Mouse (Mus musculus): ENCODE results near the gene Rab30. TPM values are rescaled to one million over a fixed set of nuclear protein-coding genes. Genes with fewer than 3 reads are reported as not detected.
A peak's percentile ranks its signal among the peaks of the same experiment; 100 is the strongest.
"Not testable (repeated sequence)": the region's sequence is repeated elsewhere in the genome, so short reads cannot be mapped to it uniquely, and the experiment has no call there.

The Rab30 gene
- polyA plus RNA-seq, 1 experiment from 2014 or later: 6.2 TPM

DNA sequence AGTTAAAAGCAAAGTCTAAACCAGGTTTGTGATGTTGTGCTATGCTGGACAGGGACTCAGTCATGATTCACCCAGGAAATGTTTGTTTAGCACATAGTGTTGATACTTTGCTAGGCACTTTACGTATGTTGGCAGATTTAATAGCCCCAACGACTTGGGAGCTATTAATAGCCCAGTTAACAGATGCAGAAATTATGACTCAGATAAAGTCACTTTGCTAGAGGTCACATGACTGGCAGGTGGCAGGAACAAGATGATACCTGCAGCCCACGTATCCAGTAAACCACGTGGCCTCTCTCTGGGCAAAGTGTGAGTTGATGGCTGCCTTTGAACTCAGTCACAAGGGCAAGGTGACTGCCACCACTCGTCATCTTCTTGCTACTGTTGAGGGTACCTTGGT is 16.7 kb downstream of the Rab30 start:
- WGBS (ENCODE audit: insufficient replicate concordance): 57% methylated on average over 5 of the region's 5 CpGs
- H3K9ac ChIP-seq: no peak overlapping the region

DNA sequence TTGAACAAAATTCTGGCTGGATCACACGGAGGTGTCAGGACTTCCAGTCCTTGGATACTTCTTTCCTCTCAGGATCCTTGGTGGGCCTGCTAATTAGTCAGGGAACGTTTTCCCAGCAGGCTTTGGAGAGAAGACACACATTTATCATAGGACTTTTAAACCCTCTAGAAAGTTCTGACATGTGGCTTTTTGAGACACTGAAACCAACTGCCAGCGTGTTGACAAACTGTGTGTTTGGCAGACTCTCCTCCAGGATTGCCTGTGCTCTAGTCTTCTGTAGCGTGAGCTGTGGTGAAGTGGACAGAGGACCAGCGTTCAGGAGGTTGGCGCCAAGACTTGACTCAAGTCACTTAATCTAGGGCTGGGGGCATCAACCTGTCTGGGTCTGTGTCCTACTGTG is 19.2 kb downstream of the Rab30 start:
- no peak for ATAC-seq
- H3K4me1 ChIP-seq: no peaks in the 10 kb centered on the region
- H3K4me3 ChIP-seq: no peak overlapping the region
- H3K9me3 ChIP-seq (replicated peaks): no peaks in the 10 kb centered on the region
- H3K27ac ChIP-seq: no peak overlapping the region
- no peaks in the 10 kb centered on the region for H3K27me3 ChIP-seq (replicated peaks)
- no peak overlapping the region for H3K4me2 ChIP-seq
- no peak overlapping the region for H3K9ac ChIP-seq
- H3K36me3 ChIP-seq: no peaks in the 10 kb centered on the region
- 77% methylated on average over 6 of the region's 6 CpGs for WGBS (ENCODE audit: insufficient replicate concordance)

More for the DNA sequence above, 16.7 kb downstream of the Rab30 start:
- Histone ChIP-seq H3K36me3 (no peaks in the 10 kb centered on the region), H3K4me3 (no peak overlapping the region), H3K4me2 (no peak overlapping the region), H3K27ac (no peak overlapping the region), H3K27me3 (replicated peaks) (no peaks in the 10 kb centered on the region), H3K4me1 (no peaks in the 10 kb centered on the region), H3K9me3 (replicated peaks) (no peaks in the 10 kb centered on the region)
- ATAC-seq: no peak

DNA sequence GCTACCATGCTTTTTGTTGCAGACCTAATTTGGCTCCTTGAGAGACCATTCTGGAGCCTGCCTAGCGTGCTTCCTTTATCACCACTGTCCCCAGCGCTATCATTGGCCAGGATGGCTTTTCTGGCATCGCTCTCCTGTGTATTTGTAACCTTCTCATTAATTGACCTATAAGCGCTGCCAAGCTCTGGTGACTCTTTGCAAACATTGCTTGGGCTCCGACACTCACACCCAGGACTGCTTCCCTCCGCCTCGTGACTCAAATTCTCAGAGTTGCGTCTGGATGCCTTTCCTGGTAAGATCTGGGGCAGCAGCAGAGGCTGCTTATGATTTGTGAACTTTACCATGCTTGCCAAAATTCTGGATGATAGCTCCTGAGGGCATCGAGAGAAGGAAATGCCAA is 19.8 kb downstream of the Rab30 start:
- WGBS (ENCODE audit: insufficient replicate concordance): 75% methylated on average over 9 of the region's 9 CpGs

DNA sequence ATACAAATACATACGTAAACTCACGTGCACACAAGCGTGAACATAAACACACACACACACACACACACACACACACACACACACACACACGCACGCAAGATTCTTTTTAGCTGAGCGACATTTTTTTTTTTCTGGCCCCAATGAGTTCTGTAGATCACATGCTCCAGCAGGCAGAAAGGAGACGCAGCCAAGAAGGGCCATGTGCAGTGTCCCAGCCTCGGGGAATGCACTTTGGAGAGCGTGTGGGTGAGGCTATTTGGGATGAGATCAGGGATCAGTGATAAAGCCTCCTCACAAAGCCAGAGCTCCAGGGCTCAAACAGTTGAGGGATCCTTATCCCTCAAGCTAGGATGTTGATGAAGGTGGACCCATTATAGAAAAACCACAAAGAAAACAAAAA is 24.0 kb downstream of the Rab30 start:
- Histone ChIP-seq H3K4me1 (peaks cover 6% of the 10 kb centered on the region; the same call in 1 of the 2 replicates), H3K9me3 (replicated peaks) (no peaks in the 10 kb centered on the region), H3K27ac (no peak overlapping the region), H3K27me3 (replicated peaks) (no peaks in the 10 kb centered on the region), H3K9ac (no peak overlapping the region), H3K4me2 (no peak overlapping the region), H3K36me3 (no peaks in the 10 kb centered on the region), H3K4me3 (no peak overlapping the region)
- 76% methylated on average over 9 of the region's 9 CpGs for WGBS (ENCODE audit: insufficient replicate concordance)
- ATAC-seq: no peak

More for the DNA sequence above, 19.8 kb downstream of the Rab30 start:
- H3K4me3 ChIP-seq: no peak overlapping the region
- H3K27ac ChIP-seq: no peak overlapping the region
- no peak overlapping the region for H3K9ac ChIP-seq
- no peak overlapping the region for H3K4me2 ChIP-seq
- H3K4me1 ChIP-seq: no peaks in the 10 kb centered on the region
- no peak for ATAC-seq
- H3K27me3 ChIP-seq (replicated peaks): no peaks in the 10 kb centered on the region
- H3K36me3 ChIP-seq: no peaks in the 10 kb centered on the region
- no peaks in the 10 kb centered on the region for H3K9me3 ChIP-seq (replicated peaks)

DNA sequence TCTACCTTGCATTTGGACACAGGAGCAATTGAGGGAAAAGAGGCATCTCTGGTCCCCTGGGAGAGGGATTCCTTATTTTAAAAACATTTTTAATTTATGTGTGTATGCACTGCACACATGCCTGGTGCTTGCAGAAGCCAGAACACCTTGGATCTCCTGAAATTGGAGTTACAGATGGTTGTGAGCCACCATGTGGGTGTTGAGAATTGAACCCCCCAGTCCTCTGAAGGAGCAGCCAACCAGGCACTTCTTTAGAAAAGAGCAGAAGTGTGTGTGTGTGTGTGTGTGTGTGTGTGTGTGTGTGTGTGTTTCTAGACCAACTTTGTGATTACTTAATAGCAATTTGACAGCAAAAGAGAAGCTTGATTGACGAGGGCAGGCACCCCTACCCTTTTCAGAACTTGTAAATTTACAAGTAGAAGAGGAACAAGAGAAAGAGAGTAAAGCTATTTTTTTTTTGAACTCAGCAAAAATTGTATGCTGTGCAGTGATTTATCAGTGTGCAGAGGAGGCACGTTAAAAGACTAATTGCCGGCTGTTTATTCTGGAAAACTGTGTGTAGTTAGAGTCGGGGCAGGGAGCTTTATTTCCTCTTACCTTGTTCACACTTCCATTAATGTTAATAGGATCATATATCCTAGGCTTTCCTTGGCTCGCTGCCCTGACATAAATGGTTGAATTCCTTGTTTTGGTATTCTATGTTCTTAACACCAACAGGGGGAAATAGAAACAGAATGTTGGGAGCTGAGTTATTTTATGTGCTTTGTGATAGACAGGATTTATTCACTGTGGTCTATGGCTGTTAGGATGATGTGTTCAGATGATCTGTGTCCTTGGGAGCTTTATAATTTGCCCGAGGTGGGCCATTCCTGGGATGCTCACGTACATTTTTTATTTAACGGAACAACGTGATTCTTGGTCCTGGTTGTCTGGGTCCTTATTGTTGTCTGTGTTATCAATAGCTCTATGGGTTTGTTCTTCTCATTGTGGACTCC is 25.0 kb downstream of the Rab30 start:
- WGBS (ENCODE audit: insufficient replicate concordance): 70% methylated on average over 9 of the region's 9 CpGs
- peaks cover 6% of the 10 kb centered on the region; the same call in 1 of the 2 replicates for H3K4me1 ChIP-seq
- no peaks in the 10 kb centered on the region for H3K9me3 ChIP-seq (replicated peaks)
- H3K36me3 ChIP-seq: no peaks in the 10 kb centered on the region
- no peak overlapping the region for H3K4me2 ChIP-seq
- H3K4me3 ChIP-seq: no peak overlapping the region
- H3K27ac ChIP-seq: no peak overlapping the region
- no peak overlapping the region for H3K9ac ChIP-seq
- no peaks in the 10 kb centered on the region for H3K27me3 ChIP-seq (replicated peaks)
- no peak for ATAC-seq

DNA sequence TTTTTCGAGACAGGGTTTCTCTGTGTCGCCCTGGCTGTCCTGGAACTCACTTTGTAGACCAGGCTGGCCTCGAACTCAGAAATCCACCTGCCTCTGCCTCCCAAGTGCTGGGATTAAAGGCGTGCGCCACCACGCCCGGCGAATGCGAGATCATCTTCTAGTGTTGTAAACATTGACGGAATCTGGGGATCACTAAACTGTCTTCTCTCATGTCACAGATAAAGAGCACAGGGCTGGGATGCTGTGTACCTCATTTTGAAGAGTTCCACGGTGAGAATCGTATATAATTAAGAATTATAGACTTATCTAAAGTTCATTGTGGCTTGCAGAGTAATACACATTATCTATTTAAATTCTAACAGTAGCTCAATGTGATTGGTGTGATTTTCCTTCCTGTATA is 26.7 kb downstream of the Rab30 start:
- not testable (repeated sequence) for H3K9me3 ChIP-seq (replicated peaks); H3K4me2 ChIP-seq; ATAC-seq; H3K36me3 ChIP-seq; H3K4me3 ChIP-seq; H3K9ac ChIP-seq; H3K27ac ChIP-seq; H3K27me3 ChIP-seq (replicated peaks); H3K4me1 ChIP-seq
- 77% methylated on average over 12 of the region's 12 CpGs for WGBS (ENCODE audit: insufficient replicate concordance)

DNA sequence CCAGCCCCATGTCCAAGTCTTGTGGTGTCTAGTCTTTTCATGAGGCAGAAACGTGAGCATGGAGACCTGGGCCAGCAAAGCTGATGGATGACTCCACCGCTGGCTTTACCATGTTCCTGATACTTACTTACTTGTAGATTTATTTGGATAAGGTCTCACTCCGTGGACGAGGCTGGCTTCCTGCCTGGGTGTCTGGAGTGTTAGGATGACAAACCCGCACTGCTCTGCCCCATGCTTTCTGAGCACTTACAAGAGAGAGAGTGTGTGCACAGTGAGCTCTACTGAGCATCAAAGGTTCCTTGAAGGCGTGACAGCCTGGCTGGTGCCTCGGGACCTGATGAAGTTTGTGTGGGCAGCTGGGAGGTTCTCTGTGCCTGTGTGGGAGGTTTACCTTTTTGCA is 27.5 kb downstream of the Rab30 start:
- Histone ChIP-seq H3K27me3 (replicated peaks) (no peaks in the 10 kb centered on the region), H3K9me3 (replicated peaks) (no peaks in the 10 kb centered on the region), H3K9ac (no peak overlapping the region), H3K4me1 (peaks cover 6% of the 10 kb centered on the region; the same call in 1 of the 2 replicates), H3K27ac (no peak overlapping the region), H3K4me3 (no peak overlapping the region), H3K36me3 (no peaks in the 10 kb centered on the region), H3K4me2 (no peak overlapping the region)
- no peak for ATAC-seq
- WGBS (ENCODE audit: insufficient replicate concordance): 60% methylated on average over 7 of the region's 7 CpGs

DNA sequence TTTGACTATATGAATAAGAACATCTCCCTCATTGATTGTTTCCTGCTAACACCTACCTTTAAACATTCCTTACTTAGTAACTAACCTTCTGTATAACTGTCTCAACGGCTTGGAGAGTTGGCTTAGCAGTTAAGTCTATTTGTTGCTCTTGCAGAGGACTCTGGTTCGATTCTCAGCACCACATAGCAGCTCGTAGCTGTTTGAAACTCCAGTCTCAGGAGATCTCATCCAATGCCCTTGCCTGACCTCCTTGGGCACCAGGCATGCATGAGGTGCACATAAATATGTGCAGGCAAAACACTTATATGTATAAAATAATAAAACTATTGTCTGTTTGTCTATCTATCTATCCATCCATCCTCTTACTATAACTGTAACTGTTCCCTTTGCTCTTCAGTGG is 31.6 kb downstream of the Rab30 start:
- 70% methylated on average over 3 of the region's 3 CpGs for WGBS (ENCODE audit: insufficient replicate concordance)
- H3K27me3 ChIP-seq (replicated peaks): no peaks in the 10 kb centered on the region
- H3K4me2 ChIP-seq: no peak overlapping the region
- H3K4me1 ChIP-seq: peaks cover 11% of the 10 kb centered on the region; the same call in 1 of the 2 replicates
- H3K36me3 ChIP-seq: no peaks in the 10 kb centered on the region
- no peaks in the 10 kb centered on the region for H3K9me3 ChIP-seq (replicated peaks)
- ATAC-seq: no peak
- no peak overlapping the region for H3K4me3 ChIP-seq
- no peak overlapping the region for H3K9ac ChIP-seq
- no peak overlapping the region for H3K27ac ChIP-seq

DNA sequence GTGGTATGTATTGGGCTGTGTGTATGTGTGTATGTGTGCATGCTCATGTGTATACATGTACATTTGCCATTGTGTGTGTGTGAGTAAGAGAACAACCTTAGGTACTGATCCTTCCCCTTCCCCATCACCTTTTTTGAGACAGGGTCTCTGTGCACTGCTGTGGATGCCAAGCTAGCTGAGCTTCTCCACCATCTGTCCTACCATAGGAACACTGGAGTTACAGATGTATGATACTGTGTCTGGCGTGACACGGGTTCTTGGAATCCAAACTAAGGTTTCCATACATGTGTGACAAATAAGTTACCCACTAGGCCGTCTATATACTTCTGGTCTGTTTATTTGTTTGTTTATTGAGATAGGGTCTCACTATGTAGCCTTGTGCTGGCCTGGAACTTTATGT is 32.2 kb downstream of the Rab30 start:
- no peak overlapping the region for H3K4me3 ChIP-seq
- 82% methylated on average over 3 of the region's 3 CpGs for WGBS (ENCODE audit: insufficient replicate concordance)
- no peaks in the 10 kb centered on the region for H3K27me3 ChIP-seq (replicated peaks)
- ATAC-seq: no peak
- peaks cover 9% of the 10 kb centered on the region; the same call in 1 of the 2 replicates for H3K4me1 ChIP-seq
- no peaks in the 10 kb centered on the region for H3K9me3 ChIP-seq (replicated peaks)
- no peak overlapping the region for H3K27ac ChIP-seq
- no peaks in the 10 kb centered on the region for H3K36me3 ChIP-seq
- no peak overlapping the region for H3K4me2 ChIP-seq
- no peak overlapping the region for H3K9ac ChIP-seq

DNA sequence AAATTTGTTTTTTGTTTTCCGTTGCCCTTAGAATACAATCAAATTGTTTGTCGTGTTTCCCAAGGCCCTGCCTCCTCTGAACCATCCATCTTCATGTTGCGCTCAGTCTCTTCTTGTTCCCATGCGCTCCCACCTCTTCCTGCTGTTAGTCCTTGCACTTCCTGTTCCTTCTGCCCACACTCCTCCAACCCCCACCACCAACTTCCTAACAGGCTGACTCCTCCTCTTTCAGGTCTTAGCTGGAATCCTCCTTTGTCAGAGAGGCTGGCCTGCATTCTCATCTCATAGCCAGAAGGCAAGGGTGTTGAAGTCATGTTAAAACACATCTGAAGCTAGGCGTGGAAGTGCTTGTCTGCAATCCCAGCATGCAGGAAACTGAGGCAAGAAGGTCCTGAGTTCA is 33.3 kb downstream of the Rab30 start:
- 59% methylated on average over 5 of the region's 5 CpGs for WGBS (ENCODE audit: insufficient replicate concordance)
- Histone ChIP-seq H3K27me3 (replicated peaks) (no peaks in the 10 kb centered on the region), H3K9ac (no peak overlapping the region), H3K9me3 (replicated peaks) (no peaks in the 10 kb centered on the region), H3K4me2 (no peak overlapping the region), H3K36me3 (no peaks in the 10 kb centered on the region), H3K4me1 (0 out of 2 replicates have a peak, but pooled peaks cover 5% of the 10 kb centered on the region), H3K4me3 (no peak overlapping the region), H3K27ac (no peak overlapping the region)
- no peak for ATAC-seq

DNA sequence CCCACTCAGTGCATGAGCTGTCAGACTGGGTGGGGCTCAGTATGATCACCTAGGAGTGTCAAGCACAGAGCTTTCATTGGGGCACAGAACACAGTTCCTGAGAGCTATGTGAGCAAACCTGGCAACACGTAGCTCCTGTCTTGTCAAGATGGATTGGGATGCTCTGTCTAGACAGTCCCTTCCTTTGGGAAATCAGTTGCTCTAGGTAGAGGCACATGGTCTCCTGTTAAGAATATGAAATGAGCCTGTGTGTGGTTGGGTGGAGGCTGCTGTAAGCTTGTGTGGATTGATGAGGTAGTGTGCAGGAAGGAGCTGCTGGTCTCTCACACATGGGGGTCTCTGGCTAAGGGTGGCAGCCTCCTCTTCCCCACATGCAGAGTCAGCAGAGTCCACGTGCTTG is 34.3 kb downstream of the Rab30 start:
- no peaks in the 10 kb centered on the region for H3K27me3 ChIP-seq (replicated peaks)
- WGBS (ENCODE audit: insufficient replicate concordance): 29% methylated on average over 2 of the region's 2 CpGs
- no peak overlapping the region for H3K27ac ChIP-seq

DNA sequence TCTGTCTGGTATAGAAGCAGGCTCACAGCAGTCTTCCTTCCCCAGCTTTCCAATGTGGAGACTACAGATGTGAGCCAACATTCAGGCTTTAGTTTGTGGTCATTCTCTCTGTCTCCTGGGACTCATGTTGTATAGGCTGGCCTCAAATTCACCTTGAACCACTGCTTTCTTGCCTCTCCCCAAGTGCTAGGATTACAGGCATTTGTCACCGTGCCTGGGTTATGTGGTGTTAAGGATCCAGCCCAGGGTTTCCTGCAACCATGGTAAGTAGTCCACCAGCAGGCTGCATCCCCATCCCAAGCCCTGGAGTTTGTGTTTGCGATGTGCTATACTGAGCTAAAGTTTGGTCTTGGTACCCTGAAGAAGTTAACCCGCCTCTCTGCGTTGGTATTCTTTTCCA is 35.2 kb downstream of the Rab30 start:
- no peak for ATAC-seq
- Histone ChIP-seq H3K4me1 (0 out of 2 replicates have a peak, but pooled peaks cover 5% of the 10 kb centered on the region), H3K9ac (no peak overlapping the region), H3K4me2 (no peak overlapping the region), H3K27me3 (replicated peaks) (no peaks in the 10 kb centered on the region), H3K4me3 (no peak overlapping the region), H3K27ac (no peak overlapping the region), H3K36me3 (no peaks in the 10 kb centered on the region), H3K9me3 (replicated peaks) (no peaks in the 10 kb centered on the region)
- 50% methylated on average over 4 of the region's 4 CpGs for WGBS (ENCODE audit: insufficient replicate concordance)

More for the DNA sequence above, 34.3 kb downstream of the Rab30 start:
- H3K9me3 ChIP-seq (replicated peaks): no peaks in the 10 kb centered on the region
- no peak overlapping the region for H3K9ac ChIP-seq
- no peak overlapping the region for H3K4me2 ChIP-seq
- 0 out of 2 replicates have a peak, but pooled peaks have one; percentile 32 for ATAC-seq
- no peak overlapping the region for H3K4me3 ChIP-seq
- H3K36me3 ChIP-seq: no peaks in the 10 kb centered on the region
- H3K4me1 ChIP-seq: 0 out of 2 replicates have a peak, but pooled peaks cover 5% of the 10 kb centered on the region

Data from liver, embryonic 12.5 days (tissue).